Comparison of ENCODE assay signal across 8 mouse cellular contexts in genomic region chr19:5841999-5842784, GRCm38 (mm10). TPM values are rescaled to one million over a fixed set of nuclear protein-coding genes. Genes with fewer than 3 reads are reported as not detected.
A peak's percentile ranks its signal among the peaks of the same experiment; 100 is the strongest.
DNase-seq lines count a peak whose midpoint lies in the region; ATAC-seq lines count a peak whose summit lies in the region.

No protein-coding gene starts in this region.

- no peaks in the 10 kb centered on the region for H3K36me3 ChIP-seq in kidney, embryonic 16.5 days (ENCODE audit: insufficient read depth, low read length)
- H3K36me3 ChIP-seq in forebrain, embryonic 14.5 days (ENCODE audit: control insufficient read depth, insufficient read depth, low read length), result no peaks in the 10 kb centered on the region
- H3K36me3 ChIP-seq in liver, embryonic 13.5 days, result no peaks in the 10 kb centered on the region

- no peaks in the 10 kb centered on the region for H3K27me3 ChIP-seq in kidney, embryonic 16.5 days (ENCODE audit: insufficient read depth, low read length)
- H3K27me3 ChIP-seq in forebrain, embryonic 14.5 days (replicated peaks; ENCODE audit: control insufficient read depth, insufficient read depth, low read length), result no peaks in the 10 kb centered on the region
- no peaks in the 10 kb centered on the region for H3K27me3 ChIP-seq in liver, embryonic 13.5 days

- H3K9me3 ChIP-seq in kidney, embryonic 16.5 days (ENCODE audit: low read length), result no peaks in the 10 kb centered on the region
- no peaks in the 10 kb centered on the region for H3K9me3 ChIP-seq in forebrain, embryonic 14.5 days (replicated peaks; ENCODE audit: control insufficient read depth, low read length)
- no peaks in the 10 kb centered on the region for H3K9me3 ChIP-seq in liver, embryonic 13.5 days (replicated peaks)

- WGBS in kidney, embryonic 16.5 days, result 42% methylated on average over 5 of the region's 5 CpGs
- WGBS in forebrain, embryonic 14.5 days, result 54% methylated on average over 5 of the region's 5 CpGs
- 61% methylated on average over 5 of the region's 5 CpGs for WGBS in liver, embryonic 13.5 days (ENCODE audit: insufficient replicate concordance)

- peak overlapping the region; percentile 43 for H3K4me3 ChIP-seq in kidney, embryonic 16.5 days (ENCODE audit: low read length)
- H3K4me3 ChIP-seq in forebrain, embryonic 14.5 days (ENCODE audit: low read depth, low read length), result no peak overlapping the region
- H3K4me3 ChIP-seq in liver, embryonic 13.5 days (replicated peaks), result peak overlapping the region; percentile 66

- H3K4me2 ChIP-seq in kidney, embryonic 16.5 days (replicated peaks; ENCODE audit: low read depth, low read length), result peak overlapping the region; percentile 64
- H3K4me2 ChIP-seq in forebrain, embryonic 14.5 days (ENCODE audit: low read length), result no peak overlapping the region
- H3K4me2 ChIP-seq in liver, embryonic 13.5 days, result peak overlapping the region; percentile 84

- intact Hi-C loops in left cerebral cortex, postnatal 4 days (cut with DNase I), result no loop called here

- peaks cover 51% of the 10 kb centered on the region for H3K4me1 ChIP-seq in kidney, embryonic 16.5 days (ENCODE audit: insufficient read depth, low read length)
- H3K4me1 ChIP-seq in forebrain, embryonic 14.5 days (ENCODE audit: control insufficient read depth, insufficient read depth, low read length), result peaks cover 43% of the 10 kb centered on the region
- peaks cover 87% of the 10 kb centered on the region for H3K4me1 ChIP-seq in liver, embryonic 13.5 days (replicated peaks)

- H3K9ac ChIP-seq in kidney, embryonic 16.5 days (replicated peaks; ENCODE audit: low read length), result peak overlapping the region; percentile 28; the same call in 1 of the 2 replicates
- no peak overlapping the region; the same call in 1 of the 2 replicates for H3K9ac ChIP-seq in forebrain, embryonic 14.5 days (ENCODE audit: low read length)
- peak overlapping the region; percentile 89 for H3K9ac ChIP-seq in liver, embryonic 13.5 days

- no peak for ATAC-seq in kidney, embryonic 16.5 days (ENCODE audit: low FRiP score, low TSS enrichment)
- no peak for ATAC-seq in forebrain, embryonic 14.5 days
- no peak for ATAC-seq in liver, embryonic 13.5 days (ENCODE audit: low read depth)

- peak overlapping the region; percentile 99 for H3K27ac ChIP-seq in kidney, embryonic 16.5 days (ENCODE audit: low read length)
- peak overlapping the region; percentile 29 for H3K27ac ChIP-seq in forebrain, embryonic 14.5 days (ENCODE audit: low read depth, low read length)
- H3K27ac ChIP-seq in liver, embryonic 13.5 days, result peak overlapping the region; percentile 99

- no peak for DNase-seq in kidney, adult 8-10 months
- peak; percentile 54 for DNase-seq in Muller cell, postnatal 12 days (ENCODE audit: inconsistent ontology term)
- peak; percentile 50 for DNase-seq in forebrain, embryonic 14.5 days (ENCODE audit: low spot score)
- peak; percentile 13 for DNase-seq in liver, embryonic 13.5 days
- no peak for DNase-seq in urinary bladder, adult 18-20 months (ENCODE audit: low spot score in 2 of 2)
- DNase-seq in left cerebral cortex, postnatal 4 days, result no peak
- no peak for DNase-seq in testis, postnatal 14 days (ENCODE audit: low spot score)

RNA-seq across cellular contexts. Expression of gene Frmd8, which starts 32.9 kb away (rescaled TPM):
- polyA plus RNA-seq in kidney, embryonic 16.5 days (2015; fragmentation: Nextera tagmentation; extraction: Ambion mirVana), result 50.6 and 52.9 TPM in 2 replicates
- polyA plus RNA-seq in forebrain, embryonic 14.5 days (2014; fragmentation: Nextera tagmentation; extraction: Ambion mirVana), result 13.1 and 16.0 TPM in 2 replicates
- polyA plus RNA-seq in liver, embryonic 13.5 days (2015; fragmentation: Nextera tagmentation; extraction: Ambion mirVana), result 13.9 and 15.8 TPM in 2 replicates
- 10 to 100 TPM; 12.1 to 13.4 TPM for total RNA-seq in left cerebral cortex, postnatal 4 days (2021)

RNA-seq across cellular contexts. Expression of gene Slc25a45, which starts 35.4 kb away (rescaled TPM):
- 14.8 and 15.7 TPM in 2 replicates for polyA plus RNA-seq in kidney, embryonic 16.5 days (2015; fragmentation: Nextera tagmentation; extraction: Ambion mirVana)
- 1.7 TPM in 2 replicates for polyA plus RNA-seq in forebrain, embryonic 14.5 days (2014; fragmentation: Nextera tagmentation; extraction: Ambion mirVana)
- 5.7 and 6.8 TPM in 2 replicates for polyA plus RNA-seq in liver, embryonic 13.5 days (2015; fragmentation: Nextera tagmentation; extraction: Ambion mirVana)
- total RNA-seq in left cerebral cortex, postnatal 4 days (2021), result 1 to 10 TPM; 1.4 to 2.0 TPM

RNA-seq across cellular contexts. Expression of gene Tigd3, which starts 51.8 kb away (rescaled TPM):
- 3.7 and 4.4 TPM in 2 replicates for polyA plus RNA-seq in kidney, embryonic 16.5 days (2015; fragmentation: Nextera tagmentation; extraction: Ambion mirVana)
- 7.0 and 7.1 TPM in 2 replicates for polyA plus RNA-seq in forebrain, embryonic 14.5 days (2014; fragmentation: Nextera tagmentation; extraction: Ambion mirVana)
- 2.5 TPM in 2 replicates for polyA plus RNA-seq in liver, embryonic 13.5 days (2015; fragmentation: Nextera tagmentation; extraction: Ambion mirVana)
- 10 to 100 TPM; 10.2 to 11.7 TPM for total RNA-seq in left cerebral cortex, postnatal 4 days (2021)

Comparison
In these comparisons a context has a peak if more than half of its experiments do, and no peak if none do; other contexts are left out.
1. H3K27ac ChIP-seq: peak in every context shown above with its lines; median percentile 99 in kidney, embryonic 16.5 days; 99 in liver, embryonic 13.5 days; 29 in forebrain, embryonic 14.5 days.
2. DNase-seq: peak in Muller cell, postnatal 12 days (single experiment), forebrain, embryonic 14.5 days (single experiment) and liver, embryonic 13.5 days (single experiment); none in kidney, adult 8-10 months (0 of 2), urinary bladder, adult 18-20 months (0 of 2), left cerebral cortex, postnatal 4 days (single experiment) and testis, postnatal 14 days (single experiment).